Comparison of ENCODE assay signal across 7 mouse cellular contexts in genomic region chr19:16372752-16373486, GRCm38 (mm10).
A peak's percentile ranks its signal among the peaks of the same experiment; 100 is the strongest.
DNase-seq lines count a peak whose midpoint lies in the region; ATAC-seq and TF ChIP-seq lines count a peak whose summit lies in the region.

No protein-coding gene starts in this region.

- TF ChIP-seq CTCF in forebrain, postnatal 0 days (IDR thresholded peaks at IDR 0.05; ENCODE audit: low read depth) = no peak
- TF ChIP-seq CTCF in liver, postnatal 0 days (IDR thresholded peaks at IDR 0.05; ENCODE audit: low read depth) = no peak
- no peak for TF ChIP-seq CTCF in cerebellum, adult 2 months (IDR thresholded peaks at IDR 0.05; ENCODE audit: borderline replicate concordance, insufficient read depth, low read depth, low read length)

- H3K9me3 ChIP-seq in forebrain, postnatal 0 days (ENCODE audit: low read length) = no peaks in the 10 kb centered on the region
- H3K9me3 ChIP-seq in liver, postnatal 0 days (ENCODE audit: low read length) = no peaks in the 10 kb centered on the region

- no peak overlapping the region for H3K9ac ChIP-seq in forebrain, postnatal 0 days
- H3K9ac ChIP-seq in liver, postnatal 0 days (replicated peaks) = no peak overlapping the region; the same call in 1 of the 2 replicates

- no peaks in the 10 kb centered on the region for H3K36me3 ChIP-seq in forebrain, postnatal 0 days (ENCODE audit: insufficient read depth)
- peaks cover 6% of the 10 kb centered on the region for H3K36me3 ChIP-seq in liver, postnatal 0 days (replicated peaks; ENCODE audit: insufficient read depth, low read length)

- 67% methylated on average over 9 of the region's 9 CpGs for WGBS in forebrain, postnatal 0 days
- 67% methylated on average over 9 of the region's 9 CpGs for WGBS in liver, postnatal 0 days (ENCODE audit: insufficient replicate concordance)
- WGBS in cerebellum, adult 2 months = 59% methylated on average over 9 of the region's 9 CpGs

- H3K27ac ChIP-seq in forebrain, postnatal 0 days (ENCODE audit: low read depth, low read length) = no peak overlapping the region
- H3K27ac ChIP-seq in liver, postnatal 0 days (ENCODE audit: low read depth) = no peak overlapping the region
- H3K27ac ChIP-seq in cerebellum, adult 2 months (ENCODE audit: insufficient read depth, low read length) = no peak overlapping the region

- no peak overlapping the region for H3K4me3 ChIP-seq in forebrain, postnatal 0 days (ENCODE audit: low read depth, low read length)
- H3K4me3 ChIP-seq in liver, postnatal 0 days (ENCODE audit: low read depth, low read length) = no peak overlapping the region
- H3K4me3 ChIP-seq in cerebellum, adult 2 months (replicated peaks; ENCODE audit: insufficient read depth, low read depth, low read length) = no peak overlapping the region

- H3K4me1 ChIP-seq in forebrain, postnatal 0 days (ENCODE audit: insufficient read depth) = 0 out of 2 replicates have a peak, but pooled peaks cover 3% of the 10 kb centered on the region
- H3K4me1 ChIP-seq in liver, postnatal 0 days (ENCODE audit: insufficient read depth) = no peaks in the 10 kb centered on the region
- H3K4me1 ChIP-seq in cerebellum, adult 2 months (ENCODE audit: control insufficient read depth, insufficient read depth, low read length) = peaks cover 18% of the 10 kb centered on the region

- no peak overlapping the region for H3K4me2 ChIP-seq in forebrain, postnatal 0 days (ENCODE audit: low read depth)
- no peak overlapping the region for H3K4me2 ChIP-seq in liver, postnatal 0 days (ENCODE audit: low read depth, low read length)

- no peak for TF ChIP-seq POLR2A in cerebellum, adult 2 months (IDR thresholded peaks at IDR 0.05; ENCODE audit: borderline replicate concordance, insufficient read depth, low read length)

- DNase-seq in 416B (ENCODE audit: low read depth) = peak; percentile 84
- DNase-seq in B cell, adult 2 months = peak; percentile 43 to 46
- no peak for DNase-seq in forebrain, postnatal 0 days
- peak; percentile 39 for DNase-seq in liver, postnatal 0 days
- DNase-seq in cerebellum, adult 2 months = no peak
- DNase-seq in kidney, adult 8-10 months = no peak

- no peak for TF ChIP-seq EP300 in liver, postnatal 0 days (IDR thresholded peaks at IDR 0.05; ENCODE audit: low read depth)

- H3K27me3 ChIP-seq in forebrain, postnatal 0 days (ENCODE audit: insufficient read depth, low read length) = no peaks in the 10 kb centered on the region
- H3K27me3 ChIP-seq in liver, postnatal 0 days (ENCODE audit: insufficient read depth, low read length) = no peaks in the 10 kb centered on the region
- no peaks in the 10 kb centered on the region for H3K27me3 ChIP-seq in cerebellum, adult 2 months (ENCODE audit: control insufficient read depth, insufficient read depth, low read length)

- peak; percentile 44; the same call in 1 of the 2 replicates for ATAC-seq in forebrain, postnatal 0 days
- ATAC-seq in liver, postnatal 0 days = peak; percentile 36; the same call in 1 of the 2 replicates
- ATAC-seq in neutrophil, adult 5-6 weeks (ENCODE audit: extremely low read depth, insufficient number of reproducible peaks, low FRiP score, poor library complexity, severe bottlenecking) = peak; percentile 42; the same call in 1 of the 2 replicates

Comparison
In these comparisons a context has a peak if more than half of its experiments do, and no peak if none do; other contexts are left out.
1. DNase-seq: peak in 416B (single experiment), B cell, adult 2 months (2 of 2) and liver, postnatal 0 days (single experiment); none in forebrain, postnatal 0 days (single experiment), cerebellum, adult 2 months (0 of 2) and kidney, adult 8-10 months (0 of 2).
2. Peak in every context shown above with its lines, with median percentiles within 50 percentile points of each other: ATAC-seq.